Mouse (Mus musculus) thymus, postnatal 25 days (tissue): ENCODE data around the gene Gm4553.
"Not testable (repeated sequence)": the region's sequence is repeated elsewhere in the genome, so short reads cannot be mapped to it uniquely, and the experiment has no call there.

Experiments
- DNase-seq: peaks from one replicate; pipeline ENCODE4 v3.0.0; 2022

Gm4553 gene

GRCm38 (mm10) chr7:142134206-142134995, 31.1 kb downstream of the Gm4553 start:
- no peak for DNase-seq

DNA sequence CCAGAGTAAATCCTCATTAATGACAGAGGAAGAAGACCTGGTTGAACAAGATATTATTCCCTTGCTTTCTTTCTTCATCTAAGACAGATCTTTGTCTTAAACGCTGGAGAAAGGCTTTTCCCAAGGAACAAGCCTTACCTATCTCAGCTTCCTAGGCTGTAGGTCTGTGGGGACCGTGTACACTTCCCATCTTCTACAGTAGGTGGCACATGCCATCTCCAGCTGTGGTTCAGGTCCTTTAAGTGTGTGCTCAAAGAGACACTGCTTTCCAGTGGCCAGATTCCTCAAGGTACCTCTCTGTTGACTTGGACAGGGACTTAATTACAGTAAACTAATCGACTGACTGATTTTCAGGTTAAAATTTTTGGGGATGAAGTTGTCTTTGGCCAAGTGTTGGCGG, 36.7 kb downstream of the Gm4553 start:
- DNase-seq = no peak

DNA sequence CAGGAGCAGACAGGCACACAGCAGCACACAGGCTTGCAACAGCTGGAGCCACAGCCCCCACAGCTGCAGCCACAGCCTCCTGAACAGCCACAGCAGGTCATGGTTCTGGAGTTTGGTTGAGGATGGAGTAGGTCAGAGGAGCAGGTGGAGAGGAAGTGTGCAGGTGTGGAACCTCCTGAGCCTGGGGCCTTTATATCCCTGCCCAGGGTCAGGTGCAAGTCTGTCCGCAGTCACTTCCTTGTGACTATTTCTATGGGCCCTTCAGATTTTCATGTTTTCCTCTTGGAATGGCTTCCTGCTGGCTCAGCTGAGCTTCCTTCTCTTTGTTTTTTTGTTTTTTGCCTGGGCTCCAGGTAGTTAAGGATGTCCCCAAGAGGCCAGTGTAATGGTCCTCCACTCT, 44.9 kb downstream of the Gm4553 start, which contains the start of gene Gm45618:
TSS of gene Gm45618 (minus strand) at position 101 of the 400 bp plus-strand sequence.
- DNase-seq = not testable (repeated sequence)

DNA sequence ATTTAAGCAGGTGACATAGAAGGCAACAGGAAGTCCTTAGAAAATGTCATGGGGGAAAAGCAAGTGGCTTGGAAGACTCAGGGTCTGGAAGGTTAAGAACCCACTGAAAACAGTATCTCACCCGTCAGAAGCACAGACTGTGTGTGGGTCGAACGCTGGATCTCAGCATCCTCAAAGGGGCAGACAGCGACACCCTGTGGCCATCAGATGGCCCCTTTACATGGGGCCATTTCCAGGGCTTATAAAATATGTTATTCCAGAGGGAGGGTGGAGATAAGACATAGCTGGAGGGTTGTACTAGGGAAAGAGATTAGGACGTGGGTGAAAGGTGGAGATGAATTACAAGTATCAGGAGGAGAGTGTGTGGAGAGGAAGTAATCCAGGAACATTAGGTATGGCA, 45.9 kb downstream of the Gm4553 start:
- DNase-seq = no peak
